Mouse (Mus musculus) right cerebral cortex, postnatal 25 days (tissue): ENCODE results near the gene Clpb.
A peak's percentile ranks its signal among the peaks of the same experiment; 100 is the strongest.

ENCODE experiments used
- DNase-seq: peaks from one replicate; pipeline ENCODE4 v3.0.0; 2022

The Clpb gene

DNA sequence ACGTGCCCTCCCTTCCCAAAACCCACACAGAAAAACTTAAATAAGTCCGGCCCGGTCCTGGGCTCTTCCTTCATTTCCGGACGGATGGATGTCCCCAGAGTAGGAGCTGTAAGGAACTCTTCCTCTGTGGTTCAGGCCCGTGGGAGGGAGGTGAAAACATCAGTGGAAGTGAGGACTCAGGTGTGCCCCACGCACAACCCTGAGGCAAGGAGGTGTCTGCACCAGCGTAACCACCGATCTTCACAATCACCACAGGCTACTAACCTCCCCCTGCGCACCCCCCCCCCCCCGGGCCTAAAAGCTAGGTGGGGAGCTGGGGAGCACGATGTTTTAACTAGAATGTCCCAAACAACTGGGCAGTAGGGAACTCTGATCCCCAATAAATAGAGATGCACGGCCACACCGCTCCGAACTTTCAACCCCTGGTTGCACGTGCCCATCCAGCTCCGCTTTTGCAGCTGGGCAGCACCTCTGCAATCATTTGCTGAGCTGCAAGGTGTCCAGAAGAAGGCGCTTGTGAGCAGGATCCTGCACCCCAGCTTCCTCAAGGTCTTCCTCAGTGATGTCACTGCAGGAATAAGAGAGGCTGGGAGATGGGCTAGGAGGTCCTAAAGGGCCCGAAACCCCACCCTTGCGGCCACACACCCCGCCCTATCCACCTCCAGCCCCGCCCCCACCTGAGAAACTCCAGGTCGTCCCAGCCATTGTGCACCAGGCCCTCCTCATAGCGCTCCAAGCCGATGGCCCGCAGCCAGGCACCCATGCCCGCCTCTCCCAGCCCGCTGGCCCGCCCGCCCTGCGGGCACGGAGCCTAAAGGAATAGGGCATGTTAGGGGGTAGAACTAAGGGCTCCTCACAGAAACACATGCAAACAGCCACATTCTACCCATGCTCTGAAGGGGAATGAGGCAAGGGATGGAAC lies 159.7 kb downstream of the Clpb start:
- no peak for DNase-seq

DNA sequence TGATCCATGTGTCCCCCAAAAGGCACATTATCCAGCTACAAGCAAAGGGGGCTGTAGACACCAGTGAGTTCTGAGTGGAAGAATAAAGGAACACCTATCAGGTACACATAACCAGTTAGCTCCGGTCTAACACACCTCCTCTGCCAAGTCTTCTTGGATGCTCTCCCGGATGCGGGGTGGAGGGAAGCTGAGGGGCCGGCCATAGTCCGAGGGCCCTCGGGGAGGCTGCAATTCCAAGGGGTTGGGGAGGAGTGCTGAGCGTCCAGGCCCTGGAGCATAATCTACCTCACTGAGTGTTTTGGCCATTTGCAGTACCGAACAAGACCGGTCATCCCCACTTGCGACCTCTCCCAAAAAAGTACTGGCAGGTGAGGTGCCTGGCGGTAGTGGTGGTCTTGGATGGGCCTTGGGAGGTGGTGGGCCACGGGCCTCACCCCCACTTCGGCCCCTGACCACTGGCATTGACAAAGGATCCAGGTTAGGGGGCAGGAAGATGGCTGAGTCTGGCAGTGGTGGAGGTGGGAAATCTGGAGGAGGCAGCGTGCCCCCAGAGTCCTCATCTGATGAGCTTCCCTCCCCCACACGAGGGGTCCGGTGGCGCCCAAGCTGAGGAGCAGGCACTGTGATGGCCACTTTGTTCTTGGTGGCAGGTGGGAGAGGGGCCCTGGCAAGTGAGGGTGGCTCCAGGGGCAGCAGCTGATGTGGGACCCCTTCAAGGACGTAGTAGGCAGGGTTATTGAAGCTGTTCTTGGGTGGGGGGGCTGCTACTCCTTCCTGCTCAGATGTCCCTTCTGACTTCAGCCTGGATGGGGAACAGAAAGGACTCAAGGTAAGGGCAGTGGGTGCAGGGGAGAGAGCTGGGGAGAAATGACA lies 160.6 kb downstream of the Clpb start:
- no peak for DNase-seq

DNA sequence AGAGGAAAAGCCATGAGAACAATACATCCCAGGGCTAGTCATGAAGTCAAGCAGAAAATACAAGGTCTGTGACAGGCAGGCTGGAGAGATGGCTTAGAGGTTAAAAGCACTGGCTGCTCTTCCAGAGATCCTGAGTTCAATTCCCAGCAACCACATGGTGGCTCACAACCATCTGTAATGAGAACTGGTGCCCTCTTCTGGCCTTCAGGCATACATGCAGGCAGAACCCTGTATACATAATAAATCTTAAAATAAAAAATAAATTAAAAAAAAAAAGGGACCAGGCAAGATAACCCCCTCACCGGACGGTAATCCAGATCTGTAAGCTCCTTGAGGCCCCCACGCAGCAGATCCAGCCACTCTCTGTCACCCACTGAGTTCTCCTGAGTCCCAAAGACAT lies 166.9 kb downstream of the Clpb start:
- DNase-seq, result no peak

DNA sequence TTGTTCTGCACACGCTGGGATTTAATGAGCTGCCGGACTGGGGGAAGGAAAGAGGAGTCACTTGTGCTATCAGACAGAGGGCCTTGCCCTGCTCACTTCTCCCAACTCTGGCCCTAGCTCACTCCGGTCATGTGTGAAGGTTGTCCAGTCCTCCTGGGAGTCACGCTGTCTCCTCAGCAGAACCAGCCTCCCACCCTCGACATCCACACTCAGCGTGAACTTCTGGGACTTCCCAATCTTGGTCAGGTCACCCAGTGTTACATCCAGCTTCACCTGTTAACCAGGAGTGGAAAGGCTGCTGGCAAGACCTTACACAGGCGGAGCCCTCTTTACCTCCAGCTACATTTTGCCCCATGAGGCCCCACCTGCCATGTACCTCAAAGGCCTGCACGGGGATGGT lies 168.0 kb downstream of the Clpb start:
- DNase-seq, result no peak

DNA sequence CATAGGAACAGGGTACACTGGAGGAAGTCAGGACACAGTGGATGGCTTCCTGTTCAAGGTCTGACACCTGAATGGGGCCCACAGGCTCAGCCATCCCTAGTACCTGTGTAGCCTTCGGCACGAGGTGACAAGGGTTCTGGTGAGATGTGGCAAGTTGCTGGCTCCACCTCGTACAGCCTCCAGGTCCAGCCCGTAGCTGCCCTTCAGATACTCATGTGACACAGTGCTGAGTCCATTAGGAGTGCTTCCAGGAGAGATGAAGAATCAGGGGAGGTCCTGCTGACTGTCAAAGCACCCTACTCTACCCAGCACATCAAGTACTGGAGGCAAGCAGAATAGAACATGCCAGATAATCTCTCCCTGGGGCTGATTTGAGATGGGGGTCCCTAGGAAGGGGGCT lies 168.9 kb downstream of the Clpb start:
- no peak for DNase-seq

DNA sequence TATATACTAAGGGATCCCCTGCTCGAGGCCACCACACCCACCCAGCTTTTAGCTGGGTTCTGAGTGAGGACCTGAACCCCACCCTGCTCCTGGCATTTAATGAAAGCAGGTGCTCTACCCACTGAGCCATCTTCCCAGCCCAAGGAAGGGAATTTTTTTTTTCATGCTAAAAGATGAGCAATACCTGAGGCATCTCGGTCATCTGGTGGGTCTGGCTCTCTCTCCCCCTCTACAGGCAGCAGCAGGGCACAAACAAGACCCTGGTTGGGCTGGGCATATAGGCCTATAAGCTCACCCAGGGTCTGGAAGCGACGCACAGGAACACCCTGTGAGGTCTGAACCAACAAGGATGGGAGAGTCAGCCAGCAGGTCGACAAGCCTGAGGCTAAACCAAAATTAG lies 169.9 kb downstream of the Clpb start:
- no peak for DNase-seq

DNA sequence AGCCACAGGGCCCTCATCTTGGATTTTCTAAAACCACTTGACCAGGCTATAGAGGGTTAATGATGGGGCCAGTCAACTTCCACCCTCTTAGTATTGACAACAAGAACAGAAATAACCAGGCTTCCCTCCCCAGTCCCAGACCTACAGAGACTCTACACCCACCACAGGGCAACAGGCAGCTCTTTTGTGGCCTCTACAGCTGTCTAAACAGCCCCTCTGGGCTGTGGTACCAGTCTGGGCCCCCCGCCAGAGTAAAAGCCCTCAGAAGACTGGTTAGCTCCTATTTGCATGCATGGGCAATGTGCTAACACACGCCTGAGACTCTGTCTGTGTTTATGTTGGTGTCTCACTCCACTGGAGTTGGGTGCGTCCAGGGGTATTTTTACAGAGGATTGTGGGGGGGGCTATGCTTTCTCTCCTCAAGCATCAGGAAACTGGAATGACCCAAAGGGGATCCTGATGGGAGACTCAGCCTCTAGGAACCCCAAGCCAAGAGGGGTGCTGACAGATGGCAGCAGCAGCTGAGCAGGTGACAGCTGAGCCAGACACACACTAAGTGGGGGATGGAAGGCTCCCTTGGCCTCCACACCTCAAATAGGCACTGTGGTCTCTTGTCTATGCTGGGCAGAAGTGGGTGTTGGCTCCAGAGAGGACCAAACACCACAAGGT lies 170.6 kb downstream of the Clpb start:
- no peak for DNase-seq

DNA sequence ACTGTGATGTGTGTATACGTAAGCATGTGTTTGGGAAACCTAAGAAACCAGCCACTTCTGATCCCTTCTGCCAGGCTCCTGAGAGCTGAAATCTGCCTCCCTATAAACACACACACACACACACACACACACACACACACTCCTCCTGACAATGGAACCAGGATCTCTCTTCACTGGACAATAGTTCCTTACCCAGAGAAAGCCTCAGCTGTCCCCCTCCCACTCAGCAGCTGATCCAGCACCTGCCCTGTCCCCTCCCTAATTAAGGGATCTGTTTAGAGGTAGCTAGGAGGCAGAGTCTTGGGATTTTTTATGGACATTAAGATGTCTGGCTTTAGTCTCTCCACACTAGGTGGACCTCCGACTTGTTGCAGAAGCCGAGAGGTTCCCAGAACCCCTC lies 171.5 kb downstream of the Clpb start:
- no peak for DNase-seq

DNA sequence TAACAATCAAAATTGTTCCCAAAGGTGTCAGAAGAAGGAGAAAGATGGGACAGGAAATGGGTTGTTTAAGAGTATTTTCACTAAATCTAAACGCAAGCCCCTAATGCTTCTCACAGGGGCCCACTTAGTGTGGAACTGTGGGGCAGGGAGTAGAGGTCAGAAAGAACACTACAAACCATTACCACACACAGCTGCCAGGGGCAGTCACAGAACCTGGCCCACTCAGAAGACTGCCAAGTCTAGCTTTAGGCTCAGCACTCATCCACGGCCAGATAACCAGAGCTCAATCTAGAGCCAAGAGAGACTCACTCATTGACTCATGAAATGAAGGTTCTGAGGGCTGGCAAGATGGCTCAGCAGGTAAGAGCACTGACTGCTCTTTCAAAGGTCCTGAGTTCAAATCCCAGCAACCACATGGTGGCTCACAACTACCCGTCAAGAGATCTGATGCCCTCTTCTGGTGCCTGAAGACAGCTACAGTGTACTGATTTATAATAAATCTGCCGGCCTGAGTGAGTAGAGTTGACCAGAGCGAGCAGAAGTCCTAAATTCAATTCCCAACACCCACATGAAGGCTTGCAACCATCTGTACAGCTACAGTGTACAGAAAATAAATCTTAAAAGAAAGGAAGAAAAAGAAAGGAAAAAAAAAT lies 172.2 kb downstream of the Clpb start:
- DNase-seq, result no peak

DNA sequence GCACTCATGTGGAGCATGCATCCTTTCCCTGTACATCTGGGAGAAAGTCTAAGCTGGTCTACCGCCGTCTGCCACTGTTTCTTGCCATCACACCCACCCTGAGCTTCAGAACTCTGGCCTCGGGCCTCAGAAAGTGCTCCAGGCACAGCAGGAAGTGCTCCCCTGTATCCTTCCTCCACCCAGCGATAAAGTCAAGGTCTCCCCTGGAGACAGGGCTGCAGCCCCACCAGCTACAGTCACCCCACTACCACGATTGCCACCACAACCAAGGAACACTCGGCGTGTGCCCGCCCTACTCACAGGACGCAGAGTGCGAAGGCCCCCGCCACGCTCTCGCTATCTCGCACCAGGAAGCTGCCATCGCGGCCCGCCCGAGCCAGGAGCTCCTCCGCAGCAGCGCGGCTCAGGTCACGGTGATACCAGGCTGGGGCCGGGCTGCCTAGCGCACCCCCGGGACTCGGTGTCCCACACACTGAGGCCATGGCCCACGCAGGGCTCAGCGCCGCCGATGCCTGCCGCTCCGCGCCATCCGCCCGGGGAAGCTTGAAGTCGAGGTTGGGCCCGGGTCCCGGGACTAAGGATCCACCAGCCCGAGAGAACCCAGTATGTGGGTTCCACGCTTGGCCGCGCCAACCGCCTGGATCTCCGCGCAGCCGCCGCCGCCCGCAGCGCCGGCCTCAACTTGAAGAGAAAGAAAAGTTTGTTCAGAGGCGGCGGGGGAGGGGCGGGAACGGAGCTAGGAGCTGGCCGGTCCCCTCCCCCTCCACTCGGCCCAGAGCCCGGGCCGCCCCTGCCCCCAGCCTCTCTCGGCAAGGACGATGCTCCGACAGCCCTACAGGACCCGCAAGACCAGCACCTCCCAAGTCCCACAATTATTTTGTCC lies 173.1 kb downstream of the Clpb start:
- peak; percentile 51 for DNase-seq

DNA sequence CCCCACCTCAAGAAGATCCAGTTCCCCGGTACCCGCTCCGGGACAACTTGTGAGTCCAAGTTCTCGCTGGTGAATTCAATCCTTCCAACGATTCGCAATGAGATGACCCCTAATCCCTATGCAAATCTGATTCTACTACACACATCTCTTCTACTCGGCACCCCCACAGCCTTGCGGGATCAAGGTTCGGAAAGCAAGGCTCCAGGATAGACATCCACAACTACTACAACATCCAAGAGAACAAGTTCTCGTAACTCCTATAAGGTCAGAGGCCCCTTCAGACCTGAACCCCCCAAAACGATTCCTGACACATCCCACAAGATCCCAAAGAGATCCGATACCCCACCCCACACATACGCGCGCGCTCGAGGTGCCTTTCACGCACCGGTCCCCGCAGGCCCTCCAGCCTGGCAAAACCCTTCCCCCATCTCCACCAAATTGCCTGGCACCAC lies 173.7 kb downstream of the Clpb start:
- DNase-seq, result no peak

DNA sequence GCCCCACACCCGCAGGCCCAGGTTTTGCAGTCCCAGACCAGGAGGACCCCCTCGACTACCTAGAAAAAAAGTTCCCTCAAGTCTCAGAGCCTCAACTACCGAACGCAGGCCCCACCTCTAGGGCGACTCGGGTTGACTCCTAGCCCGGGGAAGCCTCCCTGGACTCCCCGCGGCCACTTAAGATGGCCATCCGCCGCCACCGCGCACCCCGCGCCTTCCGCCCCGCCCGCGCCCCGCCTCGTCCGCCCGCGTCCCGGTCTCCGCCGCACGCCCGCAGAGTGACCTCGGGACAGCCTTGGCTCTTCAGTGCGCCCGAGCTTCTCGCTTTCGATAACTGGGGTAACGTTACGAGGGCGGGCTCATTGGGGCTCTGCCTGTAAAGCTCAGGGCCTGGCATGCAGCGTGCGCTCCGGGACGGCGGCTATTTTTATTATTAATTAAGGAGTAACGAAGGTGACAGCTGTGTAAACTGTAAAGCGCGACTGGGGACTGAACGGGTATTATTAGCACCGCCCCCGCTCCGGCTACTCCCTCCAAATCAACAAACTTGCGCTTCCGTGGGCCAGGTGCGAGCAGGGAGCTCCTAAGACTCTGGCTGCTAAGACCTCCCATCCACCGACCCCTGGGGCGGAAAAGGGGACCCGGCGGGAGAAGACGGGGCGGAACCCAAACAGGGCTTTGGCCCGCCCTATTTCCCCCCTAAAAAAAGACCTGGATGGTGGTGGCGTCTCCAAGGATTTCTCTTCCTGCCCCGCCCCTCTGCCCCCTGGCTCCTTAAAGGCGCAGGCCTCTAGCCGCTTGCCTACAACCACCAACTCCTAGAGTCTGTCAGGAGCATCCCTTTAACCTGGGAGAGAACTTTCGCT lies 174.4 kb downstream of the Clpb start, which contains the start of gene Inppl1:
TSS of gene Inppl1 (minus strand) at position 624 of the 866 bp plus-strand sequence.
- DNase-seq, result peak; percentile 66

DNA sequence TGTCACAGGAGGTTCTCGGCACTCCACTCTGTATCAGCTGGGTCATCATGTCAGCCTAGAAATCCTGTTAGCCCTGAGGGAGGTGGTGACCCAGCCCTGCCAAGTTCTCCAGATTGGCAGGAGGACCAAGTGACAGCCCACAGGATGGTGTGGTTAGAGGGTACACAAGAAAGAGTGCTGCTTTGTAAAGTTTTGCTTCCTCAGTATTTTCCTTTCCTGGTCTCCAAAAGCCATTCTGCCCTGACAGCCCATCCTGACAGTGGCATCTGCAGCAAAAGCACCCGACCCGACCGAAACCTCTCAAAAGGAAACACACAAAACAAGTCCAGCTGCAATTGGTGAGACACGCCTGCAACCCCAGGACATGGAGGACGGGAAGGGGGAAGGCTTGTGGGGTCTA lies 180.8 kb downstream of the Clpb start:
- DNase-seq, result no peak
